Mouse (Mus musculus) MEL (cell line): ENCODE measurements around the gene Neu1. TPM values are rescaled to one million over a fixed set of nuclear protein-coding genes. Genes with fewer than 3 reads are reported as not detected.

Experiments
- DNase-seq: peaks from one replicate; pipeline ENCODE4 v3.0.0; 2011; ENCODE audit warnings: low read depth, low spot score
- H3K27ac ChIP-seq: 2 replicates; pipeline ENCODE4 v1.5.1; 2012; ENCODE audit warnings: low read depth, mild to moderate bottlenecking, control low read depth, low read length, moderate library complexity; ENCODE audit not compliant: control insufficient read depth
- H3K27me3 ChIP-seq, 2 experiments: fragments of 150-350 bp in 1 of 2; sonication (generic) in 1 of 2; 2 replicates each; pipeline ENCODE4 v1.6.1; 2012; ENCODE audit warnings: low read length in 2 of 2, mild to moderate bottlenecking in 2 of 2, improper control_type of control experiment in 1 of 2, moderate library complexity in 1 of 2; ENCODE audit not compliant: insufficient read depth in 2 of 2, control insufficient read depth in 1 of 2
- H3K36me3 ChIP-seq, 2 experiments: 2 replicates each; pipeline ENCODE4 v1.6.1; 2012 to 2014; ENCODE audit warnings: low read length in 2 of 2, improper control_type of control experiment in 1 of 2, inconsistent platforms in 1 of 2, mild to moderate bottlenecking in 1 of 2; ENCODE audit not compliant: insufficient read depth in 2 of 2, control insufficient read depth in 1 of 2
- H3K4me1 ChIP-seq, 2 experiments: fragments of 150-350 bp in 1 of 2; sonication (generic) in 1 of 2; 2 replicates each; pipeline ENCODE4 v1.6.1; 2012; ENCODE audit warnings: low read length in 2 of 2, improper control_type of control experiment in 1 of 2, mild to moderate bottlenecking in 1 of 2; ENCODE audit not compliant: insufficient read depth in 2 of 2, control insufficient read depth in 1 of 2
- H3K4me3 ChIP-seq, 2 experiments: fragments of 150-350 bp in 1 of 2; sonication (generic) in 1 of 2; 2 replicates each; pipeline ENCODE4 v1.5.1; 2012; ENCODE audit warnings: low read depth in 2 of 2, low read length in 2 of 2, mild to moderate bottlenecking in 2 of 2, moderate library complexity in 2 of 2, control low read depth in 1 of 2, improper control_type of control experiment in 1 of 2; ENCODE audit not compliant: control insufficient read depth in 1 of 2, insufficient read depth in 1 of 2
- H3K79me2 ChIP-seq: 2 replicates; pipeline ENCODE4 v1.6.1; 2012; ENCODE audit warnings: mild to moderate bottlenecking, low read length, moderate library complexity; ENCODE audit not compliant: control insufficient read depth, poor library complexity, insufficient read depth
- H3K9ac ChIP-seq: 2 replicates; pipeline ENCODE4 v1.6.1; 2012; ENCODE audit warnings: low read depth, mild to moderate bottlenecking, control low read depth, low read length, moderate library complexity; ENCODE audit not compliant: control insufficient read depth, poor library complexity, severe bottlenecking
- H3K9me3 ChIP-seq: fragments of 150-350 bp; sonication (generic); replicated peaks from 2 replicates; pipeline ENCODE4 v1.6.1; 2012; ENCODE audit warnings: mild to moderate bottlenecking, low read length, improper control_type of control experiment, moderate library complexity; ENCODE audit not compliant: insufficient read depth
- CHD1 ChIP-seq: IDR thresholded peaks from 2 replicates; pipeline ENCODE4 v1.6.1; 2012; ENCODE audit warnings: low read depth, mild to moderate bottlenecking, inconsistent platforms, low read length, improper control_type of control experiment
- CHD2 ChIP-seq: IDR thresholded peaks from 2 replicates; pipeline ENCODE4 v1.6.1; 2011; ENCODE audit warnings: low read length, improper control_type of control experiment
- CTCF ChIP-seq, 3 experiments: IDR thresholded peaks in 2 of 3; conservative IDR thresholded peaks in 1 of 3; 2 replicates each; pipeline ENCODE4 v1.5.1; 2011 to 2012; ENCODE audit warnings: low read length in 3 of 3, low read depth in 2 of 3, mild to moderate bottlenecking in 2 of 3, improper control_type of control experiment in 1 of 3, inconsistent platforms in 1 of 3, mixed read lengths in 1 of 3, moderate library complexity in 1 of 3; ENCODE audit not compliant: control insufficient read depth in 1 of 3, insufficient read depth in 1 of 3, poor library complexity in 1 of 3, severe bottlenecking in 1 of 3
- ETS1 ChIP-seq: IDR thresholded peaks from 2 replicates; pipeline ENCODE4 v1.6.1; 2012; ENCODE audit warnings: low read depth, mild to moderate bottlenecking, inconsistent platforms, low read length, improper control_type of control experiment, moderate library complexity
- GATA1 ChIP-seq: IDR thresholded peaks from 2 replicates; pipeline ENCODE4 v1.6.1; 2011; ENCODE audit warnings: low read depth, low read length, improper control_type of control experiment
- HCFC1 ChIP-seq: IDR thresholded peaks from 2 replicates; pipeline ENCODE4 v1.6.1; 2012; ENCODE audit warnings: low read depth, mild to moderate bottlenecking, inconsistent platforms, low read length, improper control_type of control experiment, moderate library complexity
- KAT2A ChIP-seq: conservative IDR thresholded peaks from 2 replicates; pipeline ENCODE4 v1.6.1; 2012; ENCODE audit warnings: low read depth, low read length, improper control_type of control experiment, inconsistent platforms
- MAX ChIP-seq: IDR thresholded peaks from 2 replicates; pipeline ENCODE4 v1.6.1; 2011; ENCODE audit warnings: low read length, improper control_type of control experiment
- MEF2A ChIP-seq: IDR thresholded peaks from 2 replicates; pipeline ENCODE4 v1.6.1; 2014; ENCODE audit warnings: low read depth, mild to moderate bottlenecking, inconsistent platforms, low read length, improper control_type of control experiment; ENCODE audit not compliant: poor library complexity, insufficient replicate concordance, severe bottlenecking; ENCODE audit errors: extremely low read depth
- MXI1 ChIP-seq: IDR thresholded peaks from 2 replicates; pipeline ENCODE4 v1.6.1; 2011; ENCODE audit warnings: mild to moderate bottlenecking, low read depth, low read length, improper control_type of control experiment
- MYC ChIP-seq: IDR thresholded peaks from 2 replicates; pipeline ENCODE4 v1.6.1; 2011; ENCODE audit warnings: low read depth, mild to moderate bottlenecking, low read length, improper control_type of control experiment, moderate library complexity
- NELFE ChIP-seq: IDR thresholded peaks from 2 replicates; pipeline ENCODE4 v1.6.1; 2011; ENCODE audit warnings: low read depth, low read length, improper control_type of control experiment
- NRF1 ChIP-seq: IDR thresholded peaks from 2 replicates; pipeline ENCODE4 v1.6.1; 2014; ENCODE audit warnings: low read depth, mild to moderate bottlenecking, inconsistent platforms, low read length, improper control_type of control experiment, moderate library complexity; ENCODE audit not compliant: poor library complexity, insufficient read depth, severe bottlenecking
- POLR2A ChIP-seq, 2 experiments: IDR thresholded peaks; 2 replicates each; pipeline ENCODE4 v1.6.1; 2011 to 2012; ENCODE audit warnings: low read length in 2 of 2, mild to moderate bottlenecking in 2 of 2, control low read depth in 1 of 2, improper control_type of control experiment in 1 of 2, low read depth in 1 of 2, moderate library complexity in 1 of 2; ENCODE audit not compliant: control insufficient read depth in 1 of 2, insufficient read depth in 1 of 2, poor library complexity in 1 of 2
- POLR2AphosphoS2 ChIP-seq: IDR thresholded peaks from 2 replicates; pipeline ENCODE4 v1.6.1; 2011; ENCODE audit warnings: low read length, improper control_type of control experiment
- POLR2AphosphoS5 ChIP-seq: IDR thresholded peaks from 2 replicates; pipeline ENCODE4 v1.6.1; 2012; ENCODE audit warnings: low read depth, borderline replicate concordance, mild to moderate bottlenecking, inconsistent platforms, low read length, moderate library complexity, mixed read lengths
- RAD21 ChIP-seq: IDR thresholded peaks from 2 replicates; pipeline ENCODE4 v1.6.1; 2011; ENCODE audit warnings: mild to moderate bottlenecking, low read depth, low read length, improper control_type of control experiment
- SIN3A ChIP-seq: IDR thresholded peaks from 2 replicates; pipeline ENCODE4 v1.6.1; 2012; ENCODE audit warnings: low read length, improper control_type of control experiment, inconsistent platforms
- SMC3 ChIP-seq: IDR thresholded peaks from 2 replicates; pipeline ENCODE4 v1.6.1; 2011; ENCODE audit warnings: low read depth, low read length, improper control_type of control experiment
- TBP ChIP-seq: IDR thresholded peaks from 2 replicates; pipeline ENCODE4 v1.8.0; 2011; ENCODE audit warnings: low read depth, low read length, improper control_type of control experiment
- TCF12 ChIP-seq: IDR thresholded peaks from 2 replicates; pipeline ENCODE4 v1.6.1; 2014; ENCODE audit warnings: low read depth, mild to moderate bottlenecking, inconsistent platforms, low read length, improper control_type of control experiment, moderate library complexity
- USF1 ChIP-seq: IDR thresholded peaks from 2 replicates; pipeline ENCODE4 v1.6.1; 2014; ENCODE audit warnings: low read depth, mild to moderate bottlenecking, inconsistent platforms, low read length, improper control_type of control experiment, moderate library complexity
- ZC3H11A ChIP-seq: IDR thresholded peaks from 2 replicates; pipeline ENCODE4 v1.6.1; 2012; ENCODE audit warnings: low read depth, mild to moderate bottlenecking, inconsistent platforms, low read length, improper control_type of control experiment
- ZKSCAN1 ChIP-seq: IDR thresholded peaks from 2 replicates; pipeline ENCODE4 v1.6.1; 2012; ENCODE audit warnings: low read depth, mild to moderate bottlenecking, inconsistent platforms, low read length, improper control_type of control experiment, moderate library complexity
- ZMIZ1 ChIP-seq: IDR thresholded peaks from 2 replicates; pipeline ENCODE4 v1.6.1; 2012; ENCODE audit warnings: low read depth, mild to moderate bottlenecking, inconsistent platforms, low read length, improper control_type of control experiment, moderate library complexity
- polyA plus RNA-seq, 2 experiments: library from polyadenylated mRNA; stranded (reverse) in 1 of 2; unstranded in 1 of 2; fragments of >175 nt in 1 of 2; fragments of >200 nt in 1 of 2; gene quantifications; 2 replicates each; pipeline versions ENCODE4 v1.2.1 to v1.2.4; 2012; ENCODE audit warnings: low replicate concordance in 2 of 2, low read depth in 1 of 2; ENCODE audit not compliant: insufficient read length in 2 of 2, insufficient read depth in 1 of 2, missing spikeins in 1 of 2
- total RNA-seq: library from RNA; depleted of rRNA; stranded (reverse); fragments of 300-350 nt; gene quantifications from 2 replicates; pipeline ENCODE4 v1.2.3, GENCODE M21; 2012

The Neu1 gene
- total and polyA plus RNA-seq, 3 experiments: 6.5 to 7.9 TPM; not detected in 1

- Histone ChIP-seq H3K36me3 (peaks cover 0 to 11% of the 10 kb centered on the region in 2 experiments; a peak in 3 of 4 replicates), H3K9ac (peak overlapping the region; percentile 100), H3K27me3 (no peaks in the 10 kb centered on the region), H3K4me3 (peak overlapping the region; percentile 64 to 99), H3K9me3 (no peaks in the 10 kb centered on the region), H3K27ac (peak overlapping the region; percentile 90), H3K4me1 (peaks cover 0 to 3% of the 10 kb centered on the region in 2 experiments; a peak in 1 of 4 replicates), H3K79me2 (peaks cover 22% of the 10 kb centered on the region)
- TF ChIP-seq POLR2A (IDR thresholded peaks at IDR 0.05; ENCODE audit: control insufficient read depth in 1 of 2, insufficient read depth in 1 of 2, low read depth in 1 of 2, low read length in 2 of 2, poor library complexity in 1 of 2) (no peak), USF1 (peak; percentile 50; the same call in 1 of the 2 replicates), NRF1 (no peak), POLR2AphosphoS2 (0 out of 2 replicates have a peak, but pooled peaks have one; percentile 15), ETS1 (no peak), MYC (0 out of 2 replicates have a peak, but pooled peaks have one; percentile 62), CHD1 (peak; percentile 85)
- peak; percentile 27 for DNase-seq
These were observed 20.8 kb downstream of the Neu1 start for GRCm38 (mm10) chr17:34951636-34952377.

DNA sequence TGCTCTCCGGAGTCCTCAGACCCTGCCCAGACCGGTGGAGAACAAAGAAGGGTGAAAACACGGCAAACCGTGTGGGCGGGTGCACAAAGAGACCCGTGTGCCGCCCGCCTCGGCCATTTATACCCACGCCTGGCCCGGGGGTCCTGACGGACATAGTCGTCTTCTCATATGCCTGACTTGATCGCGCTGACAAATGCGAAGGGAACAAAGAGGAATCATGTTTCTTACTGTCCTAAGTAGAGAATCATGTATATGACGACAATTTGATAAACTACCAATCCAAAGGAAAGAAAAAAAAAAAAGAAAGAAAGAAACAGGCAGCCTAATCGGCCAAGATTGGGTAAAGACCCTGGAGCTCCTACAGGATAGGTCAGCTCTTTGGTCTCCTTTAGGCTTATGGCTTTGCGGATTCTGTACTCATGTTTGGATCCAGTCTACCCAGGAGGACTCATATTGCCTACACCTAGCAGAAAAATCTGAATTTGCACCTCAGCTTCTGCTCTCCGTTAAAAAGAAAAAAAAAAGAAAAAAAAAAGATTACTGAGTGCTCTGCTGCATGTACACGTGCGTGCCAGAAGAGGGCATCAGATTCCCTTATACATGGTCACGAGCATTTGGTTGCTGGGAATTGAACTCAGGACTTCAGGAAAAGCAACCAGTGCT lies 21.5 kb downstream of the Neu1 start:
- Histone ChIP-seq H3K27me3 (no peaks in the 10 kb centered on the region), H3K4me1 (peaks cover 0 to 3% of the 10 kb centered on the region in 2 experiments; a peak in 1 of 4 replicates), H3K9me3 (no peaks in the 10 kb centered on the region), H3K4me3 (peak overlapping the region; percentile 64 to 99), H3K9ac (peak overlapping the region; percentile 100), H3K27ac (peak overlapping the region; percentile 90), H3K79me2 (peaks cover 22% of the 10 kb centered on the region), H3K36me3 (peaks cover 0 to 11% of the 10 kb centered on the region in 2 experiments; a peak in 3 of 4 replicates)
- TF ChIP-seq ZKSCAN1: no peak
- no peak for TF ChIP-seq ETS1
- TF ChIP-seq MAX: peak; percentile 99
- TF ChIP-seq TCF12: peak; percentile 26; the same call in 1 of the 2 replicates
- peak; percentile 73 for TF ChIP-seq MXI1
- peak; percentile 97 for TF ChIP-seq TBP
- TF ChIP-seq SMC3: no peak
- peak; percentile 24 to 35 (median 30); a peak in 3 of 6 replicates for TF ChIP-seq CTCF (IDR thresholded peaks at IDR 0.05 in 2 of 3, conservative IDR thresholded peaks at IDR 0.05 in 1 of 3; ENCODE audit: control insufficient read depth in 1 of 3, insufficient read depth in 1 of 3, low read depth in 2 of 3, low read length in 3 of 3, poor library complexity in 1 of 3, severe bottlenecking in 1 of 3)
- TF ChIP-seq MEF2A: no peak
- TF ChIP-seq ZMIZ1: peak; percentile 98
- TF ChIP-seq HCFC1: peak; percentile 85
- TF ChIP-seq KAT2A: peak; percentile 54
- no peak for TF ChIP-seq GATA1
- TF ChIP-seq RAD21: no peak
- TF ChIP-seq NRF1: no peak
- TF ChIP-seq POLR2AphosphoS5: peak; percentile 84; the same call in 1 of the 2 replicates
- peak; percentile 76; the same call in 1 of the 2 replicates for TF ChIP-seq MYC
- TF ChIP-seq POLR2A (IDR thresholded peaks at IDR 0.05; ENCODE audit: control insufficient read depth in 1 of 2, insufficient read depth in 1 of 2, low read depth in 1 of 2, low read length in 2 of 2, poor library complexity in 1 of 2): peak; percentile 87 to 97
- no peak for TF ChIP-seq ZC3H11A
- peak; percentile 96 for TF ChIP-seq POLR2AphosphoS2
- no peak for TF ChIP-seq CHD2
- peak; percentile 85 for TF ChIP-seq SIN3A
- peak; percentile 97 for TF ChIP-seq NELFE
- DNase-seq: peak; percentile 78
